8 mouse cellular contexts compared by ENCODE assay signal in the genomic region with DNA sequence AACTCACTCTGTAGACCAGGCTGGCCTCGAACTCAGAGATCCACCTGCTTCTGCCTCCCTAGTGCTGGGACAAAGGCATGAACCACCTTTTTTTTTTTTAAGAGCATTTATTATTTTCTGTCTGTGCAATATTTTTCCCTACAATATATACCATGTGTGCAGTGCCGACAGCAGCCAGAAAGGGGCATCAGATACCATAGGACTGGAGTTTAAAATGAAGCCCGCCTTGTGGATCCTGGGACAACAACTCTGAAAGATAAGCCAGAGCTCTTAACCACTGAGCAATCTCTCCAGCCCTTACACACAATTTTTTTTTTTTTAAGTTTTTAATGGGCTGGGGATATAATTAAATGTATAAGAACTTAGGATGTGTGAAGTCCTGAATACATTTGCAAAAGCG. TPM values are rescaled to one million over a fixed set of nuclear protein-coding genes. Genes with fewer than 3 reads are reported as not detected.
DNase-seq lines count a peak whose midpoint lies in the region; ATAC-seq and TF ChIP-seq lines count a peak whose summit lies in the region.

No protein-coding gene starts in this region.

- H3K4me2 ChIP-seq in embryonic facial prominence, embryonic 15.5 days (replicated peaks) = peak overlapping the region; percentile 91
- H3K4me2 ChIP-seq in hindbrain, embryonic 16.5 days (ENCODE audit: low read length) = peak overlapping the region; percentile 98
- peak overlapping the region; percentile 77 for H3K4me2 ChIP-seq in liver, postnatal 0 days (ENCODE audit: low read depth, low read length)

- no peak for ATAC-seq in embryonic facial prominence, embryonic 15.5 days (ENCODE audit: insufficient number of reproducible peaks, low FRiP score, low TSS enrichment, low read depth)
- ATAC-seq in hindbrain, embryonic 16.5 days = no peak
- peak; percentile 54 for ATAC-seq in liver, postnatal 0 days

- no peak overlapping the region for H3K9ac ChIP-seq in embryonic facial prominence, embryonic 15.5 days
- H3K9ac ChIP-seq in hindbrain, embryonic 16.5 days (ENCODE audit: low read depth, low read length) = no peak overlapping the region
- 0 out of 2 replicates have a peak overlapping the region, but pooled peaks have one; percentile 35 for H3K9ac ChIP-seq in liver, postnatal 0 days (replicated peaks)

- peaks cover 36% of the 10 kb centered on the region for H3K4me1 ChIP-seq in embryonic facial prominence, embryonic 15.5 days
- H3K4me1 ChIP-seq in hindbrain, embryonic 16.5 days (ENCODE audit: control insufficient read depth, insufficient read depth, low read depth, low read length) = peaks cover 23% of the 10 kb centered on the region
- peaks cover 17% of the 10 kb centered on the region for H3K4me1 ChIP-seq in liver, postnatal 0 days (ENCODE audit: insufficient read depth)

- peak overlapping the region; percentile 95 for H3K27ac ChIP-seq in embryonic facial prominence, embryonic 15.5 days (replicated peaks)
- H3K27ac ChIP-seq in hindbrain, embryonic 16.5 days (ENCODE audit: low read depth, low read length) = no peak overlapping the region; the same call in 1 of the 2 replicates
- H3K27ac ChIP-seq in liver, postnatal 0 days (ENCODE audit: low read depth) = peak overlapping the region; percentile 94

- H3K36me3 ChIP-seq in embryonic facial prominence, embryonic 15.5 days = no peaks in the 10 kb centered on the region
- H3K36me3 ChIP-seq in hindbrain, embryonic 16.5 days (ENCODE audit: control insufficient read depth, insufficient read depth, low read length) = no peaks in the 10 kb centered on the region
- no peaks in the 10 kb centered on the region for H3K36me3 ChIP-seq in liver, postnatal 0 days (replicated peaks; ENCODE audit: insufficient read depth, low read length)

- TF ChIP-seq EP300 in liver, postnatal 0 days (IDR thresholded peaks at IDR 0.05; ENCODE audit: low read depth) = no peak

- H3K27me3 ChIP-seq in embryonic facial prominence, embryonic 15.5 days = no peaks in the 10 kb centered on the region
- H3K27me3 ChIP-seq in hindbrain, embryonic 16.5 days (replicated peaks; ENCODE audit: control insufficient read depth, insufficient read depth, low read length) = no peaks in the 10 kb centered on the region
- peaks cover 4% of the 10 kb centered on the region for H3K27me3 ChIP-seq in liver, postnatal 0 days (ENCODE audit: insufficient read depth, low read length)

- WGBS in embryonic facial prominence, embryonic 15.5 days = 19% methylated on average over 4 of the region's 4 CpGs
- 22% methylated on average over 4 of the region's 4 CpGs for WGBS in hindbrain, embryonic 16.5 days
- WGBS in liver, postnatal 0 days (ENCODE audit: insufficient replicate concordance) = 20% methylated on average over 4 of the region's 4 CpGs

- peak; percentile 30; the same call in 1 of the 2 replicates for TF ChIP-seq CTCF in liver, postnatal 0 days (IDR thresholded peaks at IDR 0.05; ENCODE audit: low read depth)

- H3K9me3 ChIP-seq in embryonic facial prominence, embryonic 15.5 days (replicated peaks) = no peaks in the 10 kb centered on the region
- no peaks in the 10 kb centered on the region for H3K9me3 ChIP-seq in hindbrain, embryonic 16.5 days (ENCODE audit: control insufficient read depth, low read length)
- no peaks in the 10 kb centered on the region for H3K9me3 ChIP-seq in liver, postnatal 0 days (ENCODE audit: low read length)

- 0 out of 2 replicates have a peak overlapping the region, but pooled peaks have one; percentile 58 for H3K4me3 ChIP-seq in embryonic facial prominence, embryonic 15.5 days (replicated peaks)
- H3K4me3 ChIP-seq in hindbrain, embryonic 16.5 days (ENCODE audit: low read length) = no peak overlapping the region
- H3K4me3 ChIP-seq in liver, postnatal 0 days (ENCODE audit: low read depth, low read length) = peak overlapping the region; percentile 47; the same call in 1 of the 2 replicates

- peak; percentile 86 for DNase-seq in 3T3-L1 (ENCODE audit: low read depth, low spot score)
- DNase-seq in Muller cell, postnatal 12 days (ENCODE audit: inconsistent ontology term) = peak; percentile 60
- peak; percentile 61 for DNase-seq in liver, postnatal 0 days
- peak; percentile 39 to 80 for DNase-seq in spleen, postnatal 10 days (ENCODE audit: low spot score in 2 of 2)
- no peak for DNase-seq in adrenal gland, adult 18-20 months (ENCODE audit: low spot score in 2 of 2)
- DNase-seq in adrenal gland, postnatal 10 days = no peak

RNA-seq across cellular contexts. Expression of a gene that starts 7.8 kb away (rescaled TPM):
- 27.0 and 31.1 TPM in 2 replicates for polyA plus RNA-seq in embryonic facial prominence, embryonic 15.5 days (2015; fragmentation: Nextera tagmentation; extraction: Ambion mirVana)
- 26.1 TPM in 2 replicates for polyA plus RNA-seq in hindbrain, embryonic 16.5 days (2015; fragmentation: Nextera tagmentation; extraction: Ambion mirVana)
- polyA plus RNA-seq in liver, postnatal 0 days (2015; fragmentation: Nextera tagmentation; extraction: Ambion mirVana) = 5.7 and 8.8 TPM in 2 replicates
- total RNA-seq in adrenal gland, adult 18-20 months (2021) = 10 to 100 TPM; 52.2 to 59.2 TPM
- 10 to 100 TPM; 54.7 to 67.5 TPM for total RNA-seq in adrenal gland, postnatal 10 days (2021)

RNA-seq across cellular contexts. Expression of a gene that starts 13.8 kb away (rescaled TPM):
- 5.1 and 7.5 TPM in 2 replicates for polyA plus RNA-seq in embryonic facial prominence, embryonic 15.5 days (2015; fragmentation: Nextera tagmentation; extraction: Ambion mirVana)
- 31.3 and 32.7 TPM in 2 replicates for polyA plus RNA-seq in hindbrain, embryonic 16.5 days (2015; fragmentation: Nextera tagmentation; extraction: Ambion mirVana)
- 3.7 and 4.1 TPM in 2 replicates for polyA plus RNA-seq in liver, postnatal 0 days (2015; fragmentation: Nextera tagmentation; extraction: Ambion mirVana)
- total RNA-seq in adrenal gland, adult 18-20 months (2021) = 1 to 10 TPM; 5.2 to 6.0 TPM
- total RNA-seq in adrenal gland, postnatal 10 days (2021) = 10 to 100 TPM in 1 of 2 experiments, 1 to 10 TPM in 1; 7.9 to 13.9 TPM

RNA-seq across cellular contexts. Expression of a gene that starts 20.9 kb away (rescaled TPM):
- 29.6 and 32.8 TPM in 2 replicates for polyA plus RNA-seq in embryonic facial prominence, embryonic 15.5 days (2015; fragmentation: Nextera tagmentation; extraction: Ambion mirVana)
- polyA plus RNA-seq in hindbrain, embryonic 16.5 days (2015; fragmentation: Nextera tagmentation; extraction: Ambion mirVana) = 55.5 and 62.4 TPM in 2 replicates
- 7.5 and 8.4 TPM in 2 replicates for polyA plus RNA-seq in liver, postnatal 0 days (2015; fragmentation: Nextera tagmentation; extraction: Ambion mirVana)
- total RNA-seq in adrenal gland, adult 18-20 months (2021) = 10 to 100 TPM; 21.1 to 21.8 TPM
- 10 to 100 TPM; 20.4 to 24.2 TPM for total RNA-seq in adrenal gland, postnatal 10 days (2021)

RNA-seq across cellular contexts. Expression of a gene that starts 35.0 kb away (rescaled TPM):
- 4.4 and 4.5 TPM in 2 replicates for polyA plus RNA-seq in embryonic facial prominence, embryonic 15.5 days (2015; fragmentation: Nextera tagmentation; extraction: Ambion mirVana)
- 2.1 and 2.4 TPM in 2 replicates for polyA plus RNA-seq in hindbrain, embryonic 16.5 days (2015; fragmentation: Nextera tagmentation; extraction: Ambion mirVana)
- 5.5 and 6.9 TPM in 2 replicates for polyA plus RNA-seq in liver, postnatal 0 days (2015; fragmentation: Nextera tagmentation; extraction: Ambion mirVana)
- 10 to 100 TPM in 1 of 2 experiments, 1 to 10 TPM in 1; 7.0 to 13.1 TPM for total RNA-seq in adrenal gland, adult 18-20 months (2021)
- 1 to 10 TPM; 2.7 to 3.9 TPM for total RNA-seq in adrenal gland, postnatal 10 days (2021)

RNA-seq across cellular contexts. Expression of a gene that starts 50.4 kb away (rescaled TPM):
- 0.04 and 0.35 TPM in 2 replicates for polyA plus RNA-seq in embryonic facial prominence, embryonic 15.5 days (2015; fragmentation: Nextera tagmentation; extraction: Ambion mirVana)
- polyA plus RNA-seq in hindbrain, embryonic 16.5 days (2015; fragmentation: Nextera tagmentation; extraction: Ambion mirVana) = 0.07 and 0.13 TPM in 2 replicates
- 0.92 and 1.2 TPM in 2 replicates for polyA plus RNA-seq in liver, postnatal 0 days (2015; fragmentation: Nextera tagmentation; extraction: Ambion mirVana)
- total RNA-seq in adrenal gland, adult 18-20 months (2021) = under 1 TPM; 0.46 to 0.83 TPM
- under 1 TPM; 0.36 to 0.67 TPM for total RNA-seq in adrenal gland, postnatal 10 days (2021)

Comparison
In these comparisons a context has a peak if more than half of its experiments do, and no peak if none do; other contexts are left out.
1. DNase-seq: peak in 3T3-L1 (single experiment), Muller cell, postnatal 12 days (single experiment), liver, postnatal 0 days (single experiment) and spleen, postnatal 10 days (2 of 2); none in adrenal gland, adult 18-20 months (0 of 2) and adrenal gland, postnatal 10 days (single experiment).
2. Peak in every context shown above with its lines, with median percentiles within 50 percentile points of each other: H3K4me2 ChIP-seq.